Mouse (Mus musculus) embryo, embryonic 11.5 days (tissue): ENCODE results near the gene Dnm2.

Experiments
- DNase-seq: peaks from one replicate; pipeline ENCODE4 v3.0.0-alpha.2; 2012; ENCODE audit warnings: low read depth, low spot score

Dnm2 gene

GRCm38 (mm10) chr9:21428178-21428577 lies 3.5 kb downstream of the Dnm2 start:
- no peak for DNase-seq

DNA sequence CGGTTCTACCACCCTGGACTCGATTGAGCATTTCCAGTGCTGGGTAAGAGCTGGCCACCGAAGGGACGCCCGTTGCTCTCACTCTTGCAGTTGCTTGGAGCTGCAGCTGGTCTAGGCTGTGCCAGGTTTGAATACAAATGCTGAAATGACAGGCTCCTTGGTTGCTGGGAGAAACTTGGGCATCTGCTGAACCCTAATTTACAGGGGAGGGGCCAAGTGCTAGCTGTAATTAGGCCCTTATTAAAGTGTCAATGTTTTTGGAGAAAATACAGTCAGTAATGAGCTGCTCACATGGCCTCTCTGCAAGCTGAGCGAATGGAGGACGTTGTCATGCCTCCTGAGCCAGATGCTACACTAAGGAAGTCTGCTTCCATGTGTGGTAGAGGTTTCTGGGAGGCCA lies 6.0 kb downstream of the Dnm2 start:
- no peak for DNase-seq

- DNase-seq: no peak
These were observed 7.4 kb downstream of the Dnm2 start for GRCm38 (mm10) chr9:21432066-21432465.

GRCm38 (mm10) chr9:21433766-21434165 lies 9.1 kb downstream of the Dnm2 start:
- DNase-seq: no peak

GRCm38 (mm10) chr9:21434410-21434809 lies 9.7 kb downstream of the Dnm2 start:
- DNase-seq: no peak

DNA sequence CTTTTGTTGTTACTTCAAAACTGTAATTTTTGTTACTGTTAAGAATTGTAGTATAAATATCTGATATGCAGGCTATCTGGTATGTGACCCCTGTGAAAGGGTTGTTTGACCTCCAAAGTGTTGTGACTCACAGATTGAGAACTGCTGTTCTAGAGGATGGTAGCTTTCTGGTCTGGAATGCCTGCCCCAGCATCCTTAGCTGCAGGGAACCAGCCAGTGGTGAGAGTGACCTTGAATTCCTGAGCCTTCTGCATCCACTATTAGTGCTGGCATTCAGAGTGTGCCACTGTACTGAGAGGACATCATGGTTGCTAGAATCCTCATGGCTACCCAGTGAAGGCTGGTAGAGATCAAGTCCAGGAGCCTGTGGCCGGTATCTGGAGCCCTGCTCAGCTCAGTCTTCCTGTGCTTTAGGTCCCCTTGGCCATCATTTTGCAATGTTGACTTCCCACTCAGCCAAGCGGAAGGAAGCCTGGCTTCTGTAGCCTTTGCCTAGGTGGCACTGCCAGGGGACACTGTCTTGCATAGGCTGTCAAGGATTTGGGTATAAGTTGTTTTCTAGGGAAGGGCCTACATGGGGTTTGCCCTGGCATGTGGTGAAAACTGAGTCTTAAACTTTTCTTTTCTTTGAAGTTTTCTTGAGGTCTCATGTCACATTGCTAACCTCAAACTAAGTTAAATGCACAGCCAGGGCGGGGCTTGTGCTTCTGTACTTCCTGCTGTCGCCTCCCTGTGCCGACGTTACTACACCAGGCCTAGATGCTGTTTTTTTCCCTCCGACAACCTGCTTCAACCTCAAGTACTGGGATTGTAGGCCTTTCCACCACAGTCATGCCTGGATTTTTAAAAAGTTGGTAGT lies 11.3 kb downstream of the Dnm2 start:
- no peak for DNase-seq

- DNase-seq: no peak
These were observed 12.9 kb downstream of the Dnm2 start for GRCm38 (mm10) chr9:21437577-21437976.

GRCm38 (mm10) chr9:21438219-21438618 lies 13.5 kb downstream of the Dnm2 start:
- no peak for DNase-seq

DNA sequence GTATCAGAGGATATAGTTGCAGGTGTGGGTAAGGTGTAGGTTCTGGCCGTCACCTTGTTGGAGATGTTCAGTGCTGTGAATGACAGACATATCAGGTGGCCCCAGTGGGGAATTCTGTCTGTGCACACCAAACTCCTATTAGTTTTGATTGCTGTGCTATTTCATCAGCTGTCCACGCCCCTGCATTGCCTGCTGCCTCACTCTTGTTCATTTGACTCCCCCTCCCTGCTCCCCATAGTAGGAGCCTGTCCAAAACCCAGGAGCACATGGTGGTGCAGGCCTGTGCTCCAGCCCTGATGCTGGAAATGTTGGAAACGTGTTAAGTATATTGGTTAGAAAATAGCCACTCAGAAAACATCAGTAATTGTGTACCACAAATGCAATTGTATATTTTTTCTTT lies 14.7 kb downstream of the Dnm2 start:
- no peak for DNase-seq

DNA sequence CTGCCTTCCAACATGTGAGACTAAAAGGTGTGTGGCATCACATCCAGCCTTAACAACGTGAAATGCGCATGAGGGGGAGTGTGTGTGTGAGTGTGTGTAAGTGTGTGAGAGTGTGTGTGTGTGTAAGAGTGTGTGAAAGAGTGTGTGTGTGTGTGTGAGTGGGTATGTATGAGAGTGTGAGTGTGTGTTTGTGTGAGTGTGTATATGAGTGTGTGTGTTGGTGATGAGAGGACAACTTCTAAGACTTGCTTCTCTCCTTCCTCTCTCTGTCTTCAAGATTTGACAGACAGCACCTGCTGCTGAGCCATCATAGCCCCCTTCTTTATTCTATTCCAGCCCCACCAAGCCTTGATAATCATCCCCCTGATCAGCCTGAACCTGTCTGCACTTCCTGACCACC lies 15.2 kb downstream of the Dnm2 start:
- DNase-seq: no peak

DNA sequence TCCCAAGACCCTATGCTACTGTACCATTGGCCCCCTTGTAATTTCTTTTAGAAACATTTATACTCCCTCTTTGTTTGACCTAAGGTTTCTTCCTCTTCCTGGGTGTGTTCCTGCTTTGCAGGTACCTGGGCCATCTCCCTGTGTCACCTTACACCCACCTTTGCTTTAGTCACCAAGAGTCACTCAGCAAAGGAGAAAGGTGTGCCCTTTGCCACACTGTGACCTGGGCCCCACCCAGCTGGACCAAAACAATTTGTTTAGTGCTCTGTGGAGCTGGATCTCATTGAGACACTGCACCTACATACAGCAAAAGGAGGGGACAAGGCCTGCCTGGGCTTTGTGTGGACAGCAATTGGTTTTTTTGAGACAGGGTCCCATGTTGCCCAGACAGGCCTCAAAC lies 15.7 kb downstream of the Dnm2 start:
- DNase-seq: no peak

DNA sequence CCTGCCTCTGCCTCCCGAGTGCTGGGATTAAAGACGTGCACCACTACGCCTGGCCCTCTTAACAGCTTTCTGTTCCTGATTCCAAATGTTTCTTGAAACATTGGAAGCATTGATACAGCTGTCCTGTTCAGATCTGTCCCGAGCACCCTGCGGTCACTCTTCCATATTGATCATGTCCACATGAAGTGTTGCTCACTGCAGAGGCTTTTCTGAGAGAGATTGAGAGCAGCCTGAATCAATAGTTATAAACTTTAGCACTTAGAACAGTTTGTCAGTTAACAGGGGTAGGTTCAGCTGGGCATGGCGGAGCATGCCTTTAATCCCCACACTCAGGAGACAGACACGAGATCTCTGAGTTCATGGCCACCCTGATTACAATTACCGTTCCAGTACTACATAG lies 19.1 kb downstream of the Dnm2 start:
- DNase-seq: no peak

DNA sequence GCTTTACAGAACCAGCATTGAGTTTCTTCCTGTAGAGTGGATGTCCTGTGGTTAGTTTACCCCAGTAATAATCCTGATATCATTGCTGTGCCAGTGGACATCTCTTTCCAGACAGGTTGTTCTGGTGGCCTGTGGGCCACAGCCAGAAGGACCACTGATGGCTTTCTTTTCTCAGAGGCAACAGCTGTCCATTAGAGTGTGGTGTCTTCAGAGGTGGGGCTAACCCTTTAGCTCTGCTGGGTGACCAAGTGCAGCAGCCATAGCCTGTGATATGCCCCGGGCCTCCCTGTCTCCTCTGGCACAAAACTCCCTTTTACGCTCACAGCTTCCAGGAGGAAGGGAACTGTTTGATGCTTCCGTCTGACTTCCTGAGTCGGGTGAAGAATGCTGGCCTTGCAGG lies 19.9 kb downstream of the Dnm2 start:
- no peak for DNase-seq

- no peak for DNase-seq
These were observed 20.5 kb downstream of the Dnm2 start for GRCm38 (mm10) chr9:21445081-21445744.

DNA sequence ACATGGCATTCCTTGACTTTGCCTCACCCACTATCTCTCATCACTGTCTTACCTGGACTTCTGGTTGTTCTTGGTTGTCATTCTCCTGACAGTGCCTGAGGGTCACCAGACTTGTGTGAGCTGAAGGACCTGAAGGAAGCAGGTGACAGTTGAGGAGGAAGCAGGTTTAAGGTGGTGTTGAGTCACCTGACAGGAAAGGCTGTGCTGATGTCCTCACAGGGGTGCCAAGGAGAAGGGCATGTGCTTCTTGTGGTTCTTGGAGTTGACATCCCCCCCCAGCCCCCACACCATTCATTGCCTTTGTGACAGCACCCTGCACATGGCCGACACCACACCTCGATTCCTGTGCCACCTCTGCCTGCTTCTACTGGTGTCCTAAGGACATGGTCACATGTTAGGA lies 23.1 kb downstream of the Dnm2 start:
- DNase-seq: no peak

GRCm38 (mm10) chr9:21449710-21450109 lies 25.0 kb downstream of the Dnm2 start:
- DNase-seq: no peak

DNA sequence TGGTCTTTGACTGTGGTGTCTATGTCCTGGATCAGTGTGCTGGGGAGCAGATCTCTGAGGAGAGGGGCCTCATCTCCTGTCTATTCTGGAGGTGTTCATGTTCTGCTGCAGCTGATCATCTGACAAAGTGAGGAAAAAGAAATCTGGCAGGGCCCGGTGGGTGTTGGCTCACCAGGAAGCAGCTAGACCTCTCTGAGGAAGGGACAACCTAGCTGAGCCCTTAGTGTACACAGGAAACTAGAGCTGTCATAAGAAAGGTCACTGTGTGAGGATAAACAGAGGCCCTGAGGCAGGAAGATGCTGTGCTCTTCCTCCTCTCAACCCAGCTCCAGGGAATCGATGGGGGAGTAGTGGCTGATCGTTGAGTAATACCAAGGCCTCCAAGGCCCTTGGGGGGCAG lies 25.6 kb downstream of the Dnm2 start:
- no peak for DNase-seq

GRCm38 (mm10) chr9:21451391-21451790 lies 26.7 kb downstream of the Dnm2 start:
- no peak for DNase-seq

- DNase-seq: no peak
These were observed 27.2 kb downstream of the Dnm2 start for GRCm38 (mm10) chr9:21451870-21452269.

GRCm38 (mm10) chr9:21453003-21453402 lies 28.3 kb downstream of the Dnm2 start:
- no peak for DNase-seq

DNA sequence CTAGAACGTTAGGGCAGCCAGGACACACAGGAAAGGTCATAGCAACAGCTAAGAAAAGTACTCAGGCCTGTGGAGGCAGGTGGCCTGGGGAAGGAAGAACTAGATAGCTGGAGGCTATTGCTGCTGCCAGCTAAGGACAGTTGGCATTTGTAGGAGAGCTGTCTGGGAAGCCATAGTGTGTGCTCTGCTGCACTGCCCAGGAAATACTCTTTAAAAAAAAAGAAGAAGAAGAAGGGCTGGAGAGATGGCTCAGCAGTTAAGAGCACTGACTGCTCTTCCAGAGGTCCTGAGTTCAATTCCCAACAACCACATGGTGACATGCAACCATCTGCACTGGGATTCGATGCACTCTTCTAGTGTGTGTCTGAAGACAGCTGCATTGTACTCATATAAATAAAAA lies 28.8 kb downstream of the Dnm2 start:
- no peak for DNase-seq

DNA sequence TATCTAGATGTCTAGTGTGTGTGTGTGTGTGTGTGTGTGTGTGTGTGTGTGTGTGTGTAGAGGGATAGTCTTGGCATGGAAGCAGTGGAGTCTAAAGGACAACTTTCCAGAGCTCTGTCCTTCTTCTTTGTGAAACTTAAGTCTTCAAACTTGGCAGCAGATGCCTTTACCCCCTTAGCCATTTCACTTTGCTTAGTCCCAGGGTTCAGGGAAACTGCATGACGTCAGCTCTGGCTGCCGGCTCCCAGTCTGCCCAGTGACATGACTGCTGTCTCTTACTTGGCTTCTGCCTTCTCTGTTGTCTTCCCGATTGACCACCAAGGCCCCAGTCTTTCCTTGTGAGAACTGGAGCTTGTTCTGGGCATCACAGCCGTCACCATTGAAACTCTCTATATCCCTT lies 29.8 kb downstream of the Dnm2 start:
- DNase-seq: no peak

DNA sequence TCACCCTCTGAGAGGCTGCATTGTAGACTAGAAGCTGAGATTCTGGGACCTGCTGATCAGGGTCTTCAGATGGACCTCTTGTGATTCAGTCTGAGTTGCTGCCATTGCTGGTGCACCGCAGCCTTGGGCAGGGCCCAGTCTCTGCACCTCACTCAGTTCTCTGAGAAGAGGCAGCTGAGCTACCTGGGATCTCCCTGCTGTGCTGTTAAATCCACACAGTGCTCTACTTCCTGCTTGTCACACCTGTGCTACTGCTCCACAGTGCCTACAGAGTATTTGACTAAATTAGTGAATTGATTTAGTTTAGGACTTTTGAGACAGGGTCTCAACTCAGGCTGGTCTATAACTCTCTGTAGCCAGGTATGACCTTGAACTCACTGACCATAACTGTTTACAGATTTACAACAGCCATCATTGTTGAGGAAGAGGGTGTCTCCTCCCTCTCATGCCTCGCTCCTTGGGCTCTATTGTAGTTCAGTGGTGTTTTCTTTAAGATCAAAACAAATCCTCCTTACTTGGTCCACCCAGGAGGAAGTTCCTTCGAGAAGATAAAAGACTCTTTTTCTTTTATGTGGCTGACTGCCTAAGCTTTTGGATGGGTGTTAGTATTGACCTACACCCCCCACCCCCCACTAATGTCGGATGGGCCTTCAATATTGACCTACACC lies 30.5 kb downstream of the Dnm2 start:
- DNase-seq: no peak
